Mouse (Mus musculus): ENCODE measurements around the gene Plcb1. TPM values are rescaled to one million over a fixed set of nuclear protein-coding genes. Genes with fewer than 3 reads are reported as not detected.
A peak's percentile ranks its signal among the peaks of the same experiment; 100 is the strongest.
"Not testable (repeated sequence)": the region's sequence is repeated elsewhere in the genome, so short reads cannot be mapped to it uniquely, and the experiment has no call there.

Plcb1 gene
- polyA plus RNA-seq, 1 experiment = 0.11 TPM

- no peak overlapping the region for H3K4me3 ChIP-seq (ENCODE audit: insufficient read depth, low read length)
- no peak overlapping the region for H3K27ac ChIP-seq (ENCODE audit: insufficient read depth, low read depth, low read length)
- TF ChIP-seq POLR2A (IDR thresholded peaks at IDR 0.05; ENCODE audit: borderline replicate concordance, low read depth, low read length) (no peak), CTCF (IDR thresholded peaks at IDR 0.05; ENCODE audit: low read depth, low read length) (0 out of 2 replicates have a peak, but pooled peaks have one; percentile 25)
- no peaks in the 10 kb centered on the region for H3K4me1 ChIP-seq (ENCODE audit: control insufficient read depth, insufficient read depth, low read length)
Measured at GRCm38 (mm10) chr2:135328756-135329155, 542.9 kb downstream of the Plcb1 start.

DNA sequence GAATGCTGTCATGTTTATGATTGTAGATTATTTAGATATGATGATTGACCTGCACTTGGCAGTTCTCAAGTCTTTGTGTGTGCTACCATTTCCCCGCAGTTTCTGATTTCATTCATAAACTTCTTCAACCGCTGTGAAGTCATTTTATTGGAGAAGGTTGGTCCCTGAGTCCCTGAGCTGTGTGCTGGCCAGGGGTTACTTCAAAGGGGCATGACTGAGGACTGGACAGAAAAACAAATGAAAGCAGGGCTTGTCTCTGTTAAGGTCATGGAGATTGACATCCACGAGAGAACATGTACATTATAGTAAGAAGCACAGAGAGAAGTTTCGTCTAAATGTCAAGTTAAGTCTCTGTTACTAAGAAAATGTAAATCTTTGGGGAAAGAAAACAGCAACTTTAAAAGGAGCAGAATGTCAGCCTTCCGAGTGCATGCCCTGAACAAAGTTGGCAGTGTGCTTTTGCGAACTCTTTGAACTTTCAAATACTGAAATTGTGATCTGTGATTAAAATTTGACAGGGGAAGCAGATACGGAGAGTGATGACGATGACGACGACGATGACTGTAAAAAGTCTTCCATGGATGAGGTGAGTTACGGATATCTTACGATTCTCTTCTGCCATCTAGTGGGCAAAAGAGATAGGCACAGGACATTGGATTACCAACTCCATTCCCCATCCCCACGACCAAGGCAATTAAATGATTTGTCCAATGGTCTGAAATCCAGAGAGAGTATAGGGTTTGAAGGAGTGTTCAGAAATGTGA, 544.1 kb downstream of the Plcb1 start:
- TF ChIP-seq POLR2A (IDR thresholded peaks at IDR 0.05; ENCODE audit: borderline replicate concordance, low read depth, low read length) = no peak
- TF ChIP-seq CTCF (IDR thresholded peaks at IDR 0.05; ENCODE audit: low read depth, low read length) = no peak
- H3K4me1 ChIP-seq (ENCODE audit: control insufficient read depth, insufficient read depth, low read length) = no peaks in the 10 kb centered on the region
- H3K27ac ChIP-seq (ENCODE audit: insufficient read depth, low read depth, low read length) = no peak overlapping the region
- no peak overlapping the region for H3K4me3 ChIP-seq (ENCODE audit: insufficient read depth, low read length)

GRCm38 (mm10) chr2:135331868-135332267, 546.0 kb downstream of the Plcb1 start:
- TF ChIP-seq POLR2A (IDR thresholded peaks at IDR 0.05; ENCODE audit: borderline replicate concordance, low read depth, low read length) (no peak), CTCF (IDR thresholded peaks at IDR 0.05; ENCODE audit: low read depth, low read length) (no peak)
- no peak overlapping the region for H3K27ac ChIP-seq (ENCODE audit: insufficient read depth, low read depth, low read length)
- no peaks in the 10 kb centered on the region for H3K4me1 ChIP-seq (ENCODE audit: control insufficient read depth, insufficient read depth, low read length)
- H3K4me3 ChIP-seq (ENCODE audit: insufficient read depth, low read length) = no peak overlapping the region

- H3K27ac ChIP-seq (ENCODE audit: insufficient read depth, low read depth, low read length) = no peak overlapping the region
- no peaks in the 10 kb centered on the region for H3K4me1 ChIP-seq (ENCODE audit: control insufficient read depth, insufficient read depth, low read length)
- H3K4me3 ChIP-seq (ENCODE audit: insufficient read depth, low read length) = no peak overlapping the region
- TF ChIP-seq CTCF (IDR thresholded peaks at IDR 0.05; ENCODE audit: low read depth, low read length) (no peak), POLR2A (IDR thresholded peaks at IDR 0.05; ENCODE audit: borderline replicate concordance, low read depth, low read length) (no peak)
Measured at GRCm38 (mm10) chr2:135356311-135356710, 570.4 kb downstream of the Plcb1 start.

- Histone ChIP-seq H3K27ac (ENCODE audit: insufficient read depth, low read depth, low read length) (no peak overlapping the region), H3K4me1 (ENCODE audit: control insufficient read depth, insufficient read depth, low read length) (no peaks in the 10 kb centered on the region), H3K4me3 (ENCODE audit: insufficient read depth, low read length) (no peak overlapping the region)
- no peak for TF ChIP-seq POLR2A (IDR thresholded peaks at IDR 0.05; ENCODE audit: borderline replicate concordance, low read depth, low read length)
- no peak for TF ChIP-seq CTCF (IDR thresholded peaks at IDR 0.05; ENCODE audit: low read depth, low read length)
Measured at GRCm38 (mm10) chr2:135361798-135362197, 575.9 kb downstream of the Plcb1 start.

DNA sequence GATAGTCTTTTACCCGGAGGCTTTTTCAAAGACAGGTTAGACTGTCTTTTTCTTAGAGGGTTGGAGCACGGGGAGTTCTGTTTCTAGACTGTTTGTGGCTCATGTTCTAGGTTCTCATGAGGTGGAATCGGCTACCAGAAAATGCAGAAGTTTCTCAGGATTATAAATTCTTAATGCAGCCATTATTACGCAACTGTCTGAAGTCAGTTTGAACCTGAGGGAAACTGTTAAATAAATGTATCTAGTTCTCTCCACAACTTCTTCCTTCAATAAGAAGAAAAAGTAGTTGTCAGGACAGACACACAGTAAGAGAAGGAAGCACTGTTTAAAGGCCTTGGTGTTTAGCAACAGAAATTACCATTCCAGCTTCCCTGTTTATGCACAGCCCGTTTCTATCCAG, 577.1 kb downstream of the Plcb1 start:
- no peak overlapping the region for H3K27ac ChIP-seq (ENCODE audit: insufficient read depth, low read depth, low read length)
- TF ChIP-seq CTCF (IDR thresholded peaks at IDR 0.05; ENCODE audit: low read depth, low read length) = no peak
- TF ChIP-seq POLR2A (IDR thresholded peaks at IDR 0.05; ENCODE audit: borderline replicate concordance, low read depth, low read length) = no peak
- H3K4me3 ChIP-seq (ENCODE audit: insufficient read depth, low read length) = no peak overlapping the region
- H3K4me1 ChIP-seq (ENCODE audit: control insufficient read depth, insufficient read depth, low read length) = no peaks in the 10 kb centered on the region

DNA sequence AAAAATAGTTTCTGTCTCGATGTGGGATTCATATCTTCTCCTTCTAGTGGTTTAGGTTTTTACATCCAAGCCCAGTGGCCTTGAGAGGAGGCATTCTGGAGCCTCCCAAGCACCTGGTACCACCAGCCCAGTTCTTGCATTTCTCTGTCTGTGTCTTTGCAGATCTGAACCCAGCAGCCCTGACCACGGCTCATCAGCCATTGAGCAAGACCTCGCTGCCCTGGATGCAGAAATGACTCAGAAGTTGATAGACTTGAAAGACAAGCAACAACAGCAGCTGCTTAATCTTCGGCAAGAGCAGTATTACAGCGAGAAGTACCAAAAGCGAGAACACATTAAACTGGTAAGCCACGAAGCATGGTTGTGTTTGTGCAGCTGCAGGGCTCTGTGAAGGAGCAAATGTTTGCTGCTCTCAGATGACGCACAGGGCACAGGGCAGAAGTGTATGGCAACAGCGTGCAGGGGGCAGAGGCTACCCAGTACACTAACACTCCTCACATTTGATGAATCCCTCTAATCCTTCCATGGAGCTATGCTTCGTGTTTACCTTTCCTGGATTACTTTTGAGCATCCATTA, 584.5 kb downstream of the Plcb1 start:
- Histone ChIP-seq H3K4me3 (ENCODE audit: insufficient read depth, low read length) (no peak overlapping the region), H3K4me1 (ENCODE audit: control insufficient read depth, insufficient read depth, low read length) (no peaks in the 10 kb centered on the region), H3K27ac (ENCODE audit: insufficient read depth, low read depth, low read length) (no peak overlapping the region)
- no peak for TF ChIP-seq CTCF (IDR thresholded peaks at IDR 0.05; ENCODE audit: low read depth, low read length)
- TF ChIP-seq POLR2A (IDR thresholded peaks at IDR 0.05; ENCODE audit: borderline replicate concordance, low read depth, low read length) = no peak

- H3K4me3 ChIP-seq (ENCODE audit: insufficient read depth, low read length); H3K27ac ChIP-seq (ENCODE audit: insufficient read depth, low read depth, low read length); H3K4me1 ChIP-seq (ENCODE audit: control insufficient read depth, insufficient read depth, low read length): not testable (repeated sequence)
Measured at GRCm38 (mm10) chr2:135380796-135381195, 594.9 kb downstream of the Plcb1 start.

GRCm38 (mm10) chr2:135381396-135381795, 595.5 kb downstream of the Plcb1 start:
- no peaks in the 10 kb centered on the region for H3K4me1 ChIP-seq (ENCODE audit: control insufficient read depth, insufficient read depth, low read length)
- H3K27ac ChIP-seq (ENCODE audit: insufficient read depth, low read depth, low read length) = no peak overlapping the region
- H3K4me3 ChIP-seq (ENCODE audit: insufficient read depth, low read length) = no peak overlapping the region
- TF ChIP-seq POLR2A (IDR thresholded peaks at IDR 0.05; ENCODE audit: borderline replicate concordance, low read depth, low read length) = no peak
- TF ChIP-seq CTCF (IDR thresholded peaks at IDR 0.05; ENCODE audit: low read depth, low read length) = no peak

DNA sequence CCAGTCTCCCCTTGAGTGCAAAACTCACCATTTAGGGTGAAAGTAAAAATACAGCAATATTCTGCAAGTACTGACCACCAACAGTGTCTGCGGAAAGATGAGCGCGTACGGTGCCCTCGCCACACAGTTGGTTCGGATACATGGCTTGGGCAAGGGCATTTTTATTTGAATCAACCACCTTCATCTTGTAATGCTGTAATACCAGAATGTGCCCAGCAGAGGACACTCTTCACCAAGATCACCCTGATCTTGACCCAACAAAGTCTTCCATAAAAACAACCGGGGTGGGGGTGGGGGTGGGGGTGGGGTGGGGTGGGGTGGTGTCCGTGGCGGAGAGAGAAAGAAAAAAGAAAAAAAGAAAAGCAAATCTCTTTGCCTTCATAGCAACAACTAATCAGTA, 602.1 kb downstream of the Plcb1 start:
- no peak overlapping the region for H3K4me3 ChIP-seq (ENCODE audit: insufficient read depth, low read length)
- TF ChIP-seq CTCF (IDR thresholded peaks at IDR 0.05; ENCODE audit: low read depth, low read length) (no peak), POLR2A (IDR thresholded peaks at IDR 0.05; ENCODE audit: borderline replicate concordance, low read depth, low read length) (no peak)
- H3K4me1 ChIP-seq (ENCODE audit: control insufficient read depth, insufficient read depth, low read length) = no peaks in the 10 kb centered on the region
- no peak overlapping the region for H3K27ac ChIP-seq (ENCODE audit: insufficient read depth, low read depth, low read length)
